Mouse (Mus musculus): ENCODE measurements at regions not wholly inside any gene's neighbourhood (a gene's known extent, or its start where the extent isn't known, plus 50 kb on each side); places are given as distances from the start of the nearest gene placed in this dataset.

- no peak for DNase-seq
- intact Hi-C loops (cut with DNase I; ENCODE audit: low total_unique reads): no loop called here
Observed at GRCm38 (mm10) chr2:115385207-115386168, 196.0 kb upstream of the BC052040 start.

- no peak for DNase-seq
- intact Hi-C loops (cut with DNase I; ENCODE audit: low total_unique reads): no loop called here
Observed at GRCm38 (mm10) chr2:115391575-115391974, 189.9 kb upstream of the BC052040 start.

- DNase-seq: no peak
- intact Hi-C loops (cut with DNase I; ENCODE audit: low total_unique reads): no loop called here
Observed at GRCm38 (mm10) chr2:115392082-115392762, 189.3 kb upstream of the BC052040 start.

DNA sequence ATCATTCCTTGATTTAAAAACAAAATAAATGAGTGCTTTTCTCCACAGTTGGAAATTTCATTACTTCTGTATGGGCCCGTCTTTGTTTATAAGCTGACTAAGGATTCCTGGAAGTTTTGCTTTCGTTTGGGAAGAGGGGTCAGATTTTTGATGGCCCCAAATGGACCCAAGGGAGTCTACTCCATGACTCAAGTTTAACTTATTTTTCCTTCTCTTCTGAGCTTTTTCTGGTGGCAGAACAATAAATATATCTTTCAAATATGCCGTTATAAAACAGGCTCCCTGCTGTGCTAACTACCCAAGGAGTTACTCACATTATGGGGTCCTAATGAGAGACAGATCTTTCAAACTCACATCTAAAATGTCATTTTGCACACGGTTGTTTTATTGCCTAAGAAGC lies 187.4 kb upstream of the BC052040 start:
- intact Hi-C loops (cut with DNase I; ENCODE audit: low total_unique reads): no loop called here

GRCm38 (mm10) chr2:115398550-115398949 lies 183.0 kb upstream of the BC052040 start:
- intact Hi-C loops (cut with DNase I; ENCODE audit: low total_unique reads): no loop called here
- no peak for DNase-seq

More for the DNA sequence above, 187.4 kb upstream of the BC052040 start:
- DNase-seq: no peak

- intact Hi-C loops (cut with DNase I; ENCODE audit: low total_unique reads): no loop called here
Observed at GRCm38 (mm10) chr2:115399107-115399740, 182.3 kb upstream of the BC052040 start.

GRCm38 (mm10) chr2:115399987-115400550 lies 181.4 kb upstream of the BC052040 start:
- intact Hi-C loops (cut with DNase I; ENCODE audit: low total_unique reads): no loop called here
- no peak for DNase-seq

More at GRCm38 (mm10) chr2:115399107-115399740, 182.3 kb upstream of the BC052040 start:
- no peak for DNase-seq

DNA sequence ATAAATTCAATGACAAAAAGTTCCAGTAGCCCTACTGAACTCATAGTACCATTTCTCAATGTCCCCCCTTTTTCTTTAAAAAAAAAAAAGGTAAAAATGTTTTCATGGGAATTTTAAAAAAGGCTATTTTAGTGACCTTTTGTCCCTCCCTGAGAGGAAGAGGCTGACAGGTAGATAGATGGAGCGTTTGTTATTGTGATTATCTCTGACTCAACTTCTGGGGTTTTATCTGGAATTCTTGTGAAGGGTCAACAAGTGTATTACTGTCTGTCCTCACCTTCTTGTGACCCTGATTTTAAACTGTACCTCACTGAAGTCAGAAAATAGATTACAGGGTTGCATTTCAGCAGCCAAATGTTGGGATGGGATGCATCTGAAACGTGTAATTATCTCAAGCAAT lies 179.3 kb upstream of the BC052040 start:
- DNase-seq: no peak
- intact Hi-C loops (cut with DNase I; ENCODE audit: low total_unique reads): no loop called here

DNA sequence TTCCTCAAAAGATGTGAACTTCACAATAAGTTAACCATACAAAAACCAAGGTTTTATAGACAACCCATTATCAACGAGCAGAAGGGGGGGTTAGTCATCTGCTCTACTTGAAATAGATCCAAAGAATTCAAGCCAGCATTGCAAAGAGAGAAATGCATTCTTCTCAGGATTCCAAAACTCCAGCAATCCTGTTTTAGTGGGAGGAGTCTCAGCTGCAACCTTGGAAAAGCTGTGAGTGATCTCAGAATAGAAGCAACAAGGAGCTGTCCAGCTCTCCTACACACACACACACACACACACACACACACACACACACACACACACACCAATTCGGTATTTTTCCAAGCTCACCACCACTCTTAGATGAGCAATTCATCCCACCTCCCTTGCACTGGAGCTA lies 149.0 kb upstream of the BC052040 start:
- intact Hi-C loops (cut with DNase I; ENCODE audit: low total_unique reads): no loop called here
- no peak for DNase-seq

GRCm38 (mm10) chr2:115441100-115441499 lies 140.4 kb upstream of the BC052040 start:
- DNase-seq: no peak
- intact Hi-C loops (cut with DNase I; ENCODE audit: low total_unique reads): no loop called here

GRCm38 (mm10) chr2:115449783-115450483 lies 131.6 kb upstream of the BC052040 start:
- intact Hi-C loops (cut with DNase I; ENCODE audit: low total_unique reads): no loop called here
- no peak for DNase-seq

DNA sequence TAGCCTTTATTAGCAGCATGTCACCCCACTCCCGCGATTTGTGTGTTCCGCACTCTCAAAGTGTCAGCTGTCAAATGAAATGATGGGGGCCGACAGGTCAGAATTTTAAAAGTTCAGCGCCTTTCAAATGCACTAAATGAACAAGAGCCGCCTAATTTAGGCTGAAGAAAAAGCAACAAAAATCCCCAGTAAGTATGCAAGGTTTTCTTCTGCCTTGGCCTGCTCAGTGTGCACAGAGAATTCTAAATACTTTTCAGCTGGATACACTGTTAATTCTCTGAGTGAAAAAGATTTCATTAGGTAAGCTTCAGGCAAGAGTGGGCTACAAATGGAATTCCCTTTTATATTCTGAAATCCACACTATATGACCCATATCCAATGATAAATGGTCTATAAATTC lies 125.9 kb upstream of the BC052040 start:
- intact Hi-C loops (cut with DNase I; ENCODE audit: low total_unique reads): no loop called here
- DNase-seq: no peak

DNA sequence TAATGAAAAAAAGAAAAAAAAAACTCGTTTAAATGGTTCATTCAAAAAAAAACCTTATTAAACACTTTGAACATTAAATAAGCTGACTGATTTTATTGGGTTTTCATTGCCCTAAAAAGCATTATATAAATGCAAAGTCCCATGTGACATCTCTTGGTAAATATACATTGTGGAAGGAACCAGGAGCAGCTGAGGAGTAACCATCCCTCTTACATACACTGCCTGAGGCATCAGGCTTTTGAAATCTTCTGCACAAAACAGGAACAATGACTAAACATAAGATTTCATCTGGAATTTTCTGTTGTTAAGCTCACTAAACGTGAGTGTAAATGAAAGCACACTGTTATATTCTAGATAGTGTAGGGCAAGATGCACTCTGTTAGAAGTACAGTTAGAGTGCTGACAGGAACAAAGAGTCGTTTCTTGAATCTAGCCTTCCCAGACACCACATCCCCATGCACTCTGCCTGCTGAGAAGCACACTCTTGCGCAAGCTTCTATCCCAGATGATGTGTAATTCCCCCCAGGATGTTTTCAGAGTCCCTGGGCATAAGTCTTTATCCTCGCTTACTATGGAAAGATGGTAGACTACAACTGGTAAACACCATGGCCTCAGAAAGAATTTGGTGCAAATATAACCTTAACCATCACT lies 125.0 kb upstream of the BC052040 start:
- intact Hi-C loops (cut with DNase I; ENCODE audit: low total_unique reads): no loop called here
- no peak for DNase-seq

- intact Hi-C loops (cut with DNase I; ENCODE audit: low total_unique reads): no loop called here
- no peak for DNase-seq
Observed at GRCm38 (mm10) chr2:115460028-115460881, 121.3 kb upstream of the BC052040 start.

GRCm38 (mm10) chr2:115460882-115461151 lies 120.7 kb upstream of the BC052040 start:
- DNase-seq: no peak
- intact Hi-C loops (cut with DNase I; ENCODE audit: low total_unique reads): no loop called here

- no peak for DNase-seq
- intact Hi-C loops (cut with DNase I; ENCODE audit: low total_unique reads): no loop called here
Observed at GRCm38 (mm10) chr2:115466170-115466569, 115.3 kb upstream of the BC052040 start.

DNA sequence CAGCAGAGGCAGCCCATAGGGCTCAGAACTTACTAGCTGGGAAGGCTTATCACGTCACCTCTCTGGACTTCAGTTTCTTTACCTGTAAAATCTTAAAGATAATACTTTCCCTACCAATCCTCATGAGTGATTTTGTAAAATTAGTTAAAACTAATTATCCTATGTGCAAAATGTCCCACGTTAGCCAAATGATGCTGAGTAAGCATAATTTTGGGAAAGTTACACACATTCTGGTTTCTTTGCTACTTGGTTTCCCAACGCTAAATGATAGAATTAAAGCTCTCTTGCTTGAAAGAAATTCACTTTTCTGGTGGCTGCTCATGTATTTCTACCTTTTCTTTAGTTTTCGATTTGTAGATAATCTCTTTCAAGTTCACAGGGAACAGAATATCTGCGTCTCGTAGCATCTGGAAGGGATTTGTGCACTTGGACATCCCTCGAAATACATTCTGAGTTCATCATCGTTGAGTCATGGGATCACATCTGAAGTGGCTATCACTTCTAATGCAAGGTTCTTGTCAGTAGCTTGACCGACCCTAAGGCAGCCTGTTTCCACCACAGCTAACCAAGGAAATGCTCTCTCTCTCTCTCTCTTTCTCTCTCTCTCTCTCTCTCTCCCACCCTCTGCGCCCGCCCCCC lies 114.3 kb upstream of the BC052040 start:
- intact Hi-C loops (cut with DNase I; ENCODE audit: low total_unique reads): no loop called here
- no peak for DNase-seq

DNA sequence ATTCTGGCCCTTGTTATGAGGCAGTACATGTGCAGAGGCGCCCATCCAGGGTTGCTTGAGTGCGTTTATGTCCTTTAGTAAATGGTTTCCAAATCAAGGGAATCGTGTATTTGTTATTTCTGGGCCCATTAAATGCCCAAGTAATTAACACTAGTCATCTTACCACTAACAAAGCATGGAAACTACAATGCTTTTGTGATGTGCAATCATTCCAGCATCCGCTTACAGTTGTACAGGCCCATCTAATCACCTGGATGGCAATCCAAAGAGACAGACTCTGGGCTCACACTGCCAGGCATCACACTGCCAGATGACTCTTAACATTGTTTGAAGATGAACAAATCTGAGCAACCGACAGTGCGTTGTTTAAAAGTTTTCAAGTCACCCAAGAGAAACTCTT lies 113.6 kb upstream of the BC052040 start:
- intact Hi-C loops (cut with DNase I; ENCODE audit: low total_unique reads): no loop called here

More for the DNA sequence above, 113.6 kb upstream of the BC052040 start:
- DNase-seq: no peak
